Mouse (Mus musculus) forebrain, embryonic 15.5 days (tissue): Measurements from ENCODE around the gene Ppp1r9b. TPM values are rescaled to one million over a fixed set of nuclear protein-coding genes. Genes with fewer than 3 reads are reported as not detected.

Source experiments
- ATAC-seq: fragments of 200-750 bp; cut with Nextera tagmentation; replicated peaks from 2 replicates; pipeline ENCODE4 v1.8.0; 2017; ENCODE audit warnings: mild to moderate bottlenecking, moderate TSS enrichment, moderate library complexity
- H3K27ac ChIP-seq: fragments of 300-500 bp; sonication (generic); replicated peaks from 2 replicates; pipeline ENCODE4 v1.5.1; 2015; ENCODE audit warnings: mild to moderate bottlenecking, inconsistent platforms
- H3K27me3 ChIP-seq: fragments of 300-500 bp; sonication (generic); 2 replicates; pipeline ENCODE4 v1.6.1; 2015; ENCODE audit warnings: inconsistent platforms
- H3K36me3 ChIP-seq: fragments of 300-500 bp; sonication (generic); 2 replicates; pipeline ENCODE4 v1.6.1; 2015; ENCODE audit warnings: mild to moderate bottlenecking, inconsistent platforms
- H3K4me1 ChIP-seq: fragments of 300-500 bp; sonication (generic); 2 replicates; pipeline ENCODE4 v1.6.1; 2015; ENCODE audit warnings: inconsistent platforms
- H3K4me2 ChIP-seq: fragments of 300-500 bp; sonication (generic); replicated peaks from 2 replicates; pipeline ENCODE4 v1.6.1; 2015; ENCODE audit warnings: mild to moderate bottlenecking, inconsistent platforms
- H3K4me3 ChIP-seq: fragments of 300-500 bp; sonication (generic); 2 replicates; pipeline ENCODE4 v1.5.1; 2015; ENCODE audit warnings: mild to moderate bottlenecking, inconsistent platforms
- H3K9ac ChIP-seq: fragments of 300-500 bp; sonication (generic); replicated peaks from 2 replicates; pipeline ENCODE4 v1.6.1; 2015; ENCODE audit warnings: mild to moderate bottlenecking, inconsistent platforms
- H3K9me3 ChIP-seq: fragments of 300-500 bp; sonication (generic); 2 replicates; pipeline ENCODE4 v1.6.1; 2016; ENCODE audit warnings: inconsistent platforms
- WGBS: fragments of 180-500 bp; shearing (Covaris S2); methylation state at CpG from one replicate; pipeline ENCODE4 v1.1.7; 2015; ENCODE audit warnings: mixed read lengths; 5-methylcytosine and 5-hydroxymethylcytosine counted together
- polyA plus RNA-seq: library from polyadenylated mRNA; unstranded; fragments of >200 nt; fragmentation: Nextera tagmentation; extraction: Ambion mirVana; gene quantifications from 2 replicates; pipeline ENCODE4 v1.2.1, GENCODE M21; 2015

Ppp1r9b gene
- polyA plus RNA-seq, 1 experiment from 2014 or later, result 23.0 TPM

DNA sequence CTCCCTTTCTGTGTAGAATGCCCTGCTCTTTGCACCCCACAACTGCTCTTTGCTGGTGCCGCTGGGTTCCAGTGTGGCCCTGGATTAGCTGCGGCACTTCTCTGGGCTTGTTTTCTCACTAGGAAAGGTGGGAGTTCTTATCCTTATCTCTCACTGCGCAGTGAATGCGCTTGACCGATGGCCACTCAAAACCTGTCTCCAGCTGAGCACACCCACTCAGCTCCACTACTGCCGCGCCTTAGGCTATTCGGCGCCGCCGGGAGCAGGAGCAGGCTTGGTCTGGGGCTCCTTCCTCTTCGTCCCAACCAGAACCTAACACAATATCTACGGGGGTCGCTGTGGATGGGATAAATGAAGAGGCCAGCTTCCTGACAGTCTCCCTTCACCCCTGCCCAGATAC is 42.8 kb downstream of the Ppp1r9b start:
- no peak overlapping the region for H3K4me3 ChIP-seq
- no peaks in the 10 kb centered on the region for H3K36me3 ChIP-seq
- H3K4me1 ChIP-seq, result 0 out of 2 replicates have a peak, but pooled peaks cover 9% of the 10 kb centered on the region
- ATAC-seq, result no peak
- H3K4me2 ChIP-seq, result no peak overlapping the region
- 77% methylated on average over 14 of the region's 14 CpGs for WGBS
- no peaks in the 10 kb centered on the region for H3K27me3 ChIP-seq
- no peak overlapping the region for H3K9ac ChIP-seq
- H3K9me3 ChIP-seq, result no peaks in the 10 kb centered on the region
- no peak overlapping the region for H3K27ac ChIP-seq

DNA sequence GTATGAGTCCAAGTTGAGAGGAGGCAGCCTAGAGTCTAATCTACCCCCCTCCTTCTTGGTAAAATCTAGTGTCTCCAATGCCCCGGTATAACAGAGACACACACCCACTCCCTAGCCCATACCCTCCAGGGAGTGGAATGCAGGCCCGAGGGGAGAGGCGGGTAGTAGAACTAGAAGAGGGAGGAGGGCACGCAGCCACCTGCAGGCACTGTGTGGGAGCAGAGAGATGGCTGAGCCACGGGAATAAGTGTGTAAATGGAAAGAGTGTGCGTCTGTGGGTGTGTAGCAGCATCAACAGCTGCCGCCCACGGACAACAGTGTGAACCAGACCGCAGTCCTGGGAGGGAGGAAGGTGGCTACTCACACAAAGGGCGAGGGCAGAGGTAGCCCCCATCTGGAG is 44.1 kb downstream of the Ppp1r9b start:
- WGBS, result 71% methylated on average over 10 of the region's 10 CpGs
- Histone ChIP-seq H3K4me3 (no peak overlapping the region), H3K27me3 (no peaks in the 10 kb centered on the region), H3K27ac (no peak overlapping the region), H3K4me2 (no peak overlapping the region), H3K9ac (no peak overlapping the region), H3K4me1 (peaks cover 12% of the 10 kb centered on the region), H3K36me3 (no peaks in the 10 kb centered on the region), H3K9me3 (no peaks in the 10 kb centered on the region)
- ATAC-seq, result no peak

DNA sequence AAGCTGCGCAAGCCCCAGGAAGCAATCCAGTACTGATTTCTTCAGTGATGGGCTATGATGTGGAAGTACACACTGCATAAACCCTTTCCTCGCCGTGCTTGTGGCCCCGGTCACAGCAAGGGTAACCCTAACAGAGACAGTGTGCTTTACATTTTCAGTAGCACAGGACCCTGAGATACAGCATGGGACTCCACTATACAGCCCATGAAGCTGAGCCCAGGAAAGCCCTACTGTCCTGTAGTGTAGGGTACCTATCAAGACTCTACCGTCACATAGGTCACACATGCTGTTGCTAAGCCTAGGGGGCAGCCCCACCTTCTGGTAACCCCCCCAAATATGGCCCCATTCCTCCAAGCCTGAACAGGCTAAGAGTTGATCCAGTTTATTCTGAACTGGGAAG is 45.7 kb downstream of the Ppp1r9b start:
- WGBS, result 97% methylated on average over 5 of the region's 5 CpGs
- Histone ChIP-seq H3K4me2 (no peak overlapping the region), H3K9me3 (no peaks in the 10 kb centered on the region), H3K4me3 (no peak overlapping the region), H3K36me3 (no peaks in the 10 kb centered on the region), H3K9ac (no peak overlapping the region), H3K27me3 (no peaks in the 10 kb centered on the region), H3K4me1 (peaks cover 22% of the 10 kb centered on the region), H3K27ac (0 out of 2 replicates have a peak overlapping the region, but pooled peaks have one; percentile 60)
- no peak for ATAC-seq

DNA sequence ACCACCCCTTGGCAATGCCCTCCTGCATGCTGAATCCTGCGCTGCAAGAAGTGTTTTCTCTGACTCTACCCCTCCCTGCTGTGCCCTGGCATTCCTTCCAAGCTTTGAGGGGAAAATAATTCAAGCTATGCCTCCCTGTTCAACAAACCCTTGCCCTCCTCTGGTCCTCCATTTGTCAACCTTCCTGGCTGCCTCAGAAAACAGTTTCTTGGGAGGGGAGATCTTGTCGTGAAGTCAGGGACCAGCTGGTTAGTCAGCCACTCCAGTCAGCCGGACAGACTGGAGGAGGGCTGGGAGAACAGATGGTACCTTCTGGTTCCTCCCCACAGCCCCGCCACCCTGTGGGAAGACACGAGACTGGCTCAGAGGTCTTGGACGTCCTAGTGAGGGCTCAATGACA is 46.5 kb downstream of the Ppp1r9b start:
- Histone ChIP-seq H3K4me3 (no peak overlapping the region), H3K27me3 (no peaks in the 10 kb centered on the region), H3K27ac (peak overlapping the region; percentile 60), H3K4me1 (peaks cover 28% of the 10 kb centered on the region), H3K36me3 (no peaks in the 10 kb centered on the region), H3K9me3 (no peaks in the 10 kb centered on the region), H3K4me2 (no peak overlapping the region), H3K9ac (no peak overlapping the region)
- WGBS, result 36% methylated on average over 6 of the region's 6 CpGs
- no peak for ATAC-seq

DNA sequence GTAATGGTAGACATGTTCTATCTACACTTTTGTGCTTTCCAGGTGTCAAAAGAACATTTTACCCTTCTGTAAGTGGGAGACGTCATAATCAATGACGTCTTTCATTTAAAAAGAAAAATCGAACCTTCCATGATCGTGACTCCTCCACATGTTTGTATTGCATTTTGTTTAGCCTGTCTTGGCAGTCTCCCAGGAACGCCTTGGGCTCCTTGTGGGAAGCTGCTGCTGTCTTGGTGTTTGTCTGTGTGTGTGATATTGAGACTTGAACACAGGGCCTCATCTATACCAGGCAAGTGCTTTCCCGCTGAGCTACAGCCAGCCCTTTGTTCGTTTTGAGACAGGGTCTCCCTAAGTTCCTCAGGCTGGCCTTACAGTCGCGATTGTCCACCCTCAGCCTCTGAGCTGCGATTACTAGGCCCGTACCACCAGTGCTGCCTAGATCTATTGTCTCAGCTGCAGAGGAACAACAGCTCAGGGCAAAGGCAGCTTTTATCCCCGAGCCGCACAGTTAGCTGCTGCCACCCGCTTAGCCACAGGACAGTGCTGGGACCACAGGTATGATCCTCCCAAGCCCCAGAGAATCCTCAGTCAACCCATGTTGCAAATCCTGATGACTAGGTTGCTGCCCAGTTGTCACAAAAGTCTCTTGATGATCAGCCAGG is 47.5 kb downstream of the Ppp1r9b start:
- ATAC-seq, result no peak
- H3K4me1 ChIP-seq, result peaks cover 28% of the 10 kb centered on the region
- H3K9ac ChIP-seq, result no peak overlapping the region
- H3K4me2 ChIP-seq, result no peak overlapping the region
- WGBS, result 60% methylated on average over 14 of the region's 14 CpGs
- no peaks in the 10 kb centered on the region for H3K27me3 ChIP-seq
- H3K4me3 ChIP-seq, result no peak overlapping the region
- H3K36me3 ChIP-seq, result no peaks in the 10 kb centered on the region
- H3K9me3 ChIP-seq, result no peaks in the 10 kb centered on the region
- H3K27ac ChIP-seq, result no peak overlapping the region

DNA sequence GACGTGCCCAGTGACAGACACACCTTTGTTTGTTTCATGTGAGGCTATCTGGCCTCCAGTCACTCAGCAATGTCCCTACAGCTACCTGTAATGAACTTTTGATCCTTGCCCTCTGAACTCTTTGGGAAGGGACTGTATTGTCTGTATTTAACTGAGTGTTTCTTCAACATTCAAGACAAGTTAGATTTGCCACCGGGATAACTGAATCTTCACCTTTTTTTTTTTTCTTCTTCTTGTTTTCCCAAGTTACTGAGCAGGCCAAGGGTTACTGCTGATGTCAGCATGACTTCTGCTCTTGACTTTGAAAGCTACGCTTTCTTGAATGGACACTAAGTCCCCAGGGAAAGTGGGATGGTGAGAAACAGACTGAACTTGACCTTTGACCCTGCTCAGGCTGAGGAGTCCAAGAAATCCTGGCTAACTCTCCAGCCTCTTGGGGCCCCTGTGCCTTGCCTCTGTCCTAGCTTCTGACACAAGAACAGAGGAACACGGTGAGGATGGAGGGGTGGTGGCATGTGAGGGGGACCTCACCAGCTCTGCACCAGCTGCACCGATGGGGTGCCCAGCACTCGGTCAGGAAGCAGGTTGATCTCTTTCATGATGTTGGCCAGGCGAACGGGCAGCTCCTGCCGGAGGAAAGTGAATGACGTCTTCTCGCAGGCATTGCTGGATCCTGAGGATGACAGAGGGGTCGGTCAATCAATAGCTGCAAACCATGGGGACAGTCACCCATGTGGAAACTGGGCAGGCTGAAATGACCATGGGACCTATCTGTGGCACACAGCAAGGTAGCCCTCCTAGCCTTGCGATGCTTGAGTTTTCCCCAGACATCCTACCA is 48.2 kb downstream of the Ppp1r9b start:
- ATAC-seq, result no peak
- Histone ChIP-seq H3K4me2 (no peak overlapping the region), H3K27ac (no peak overlapping the region), H3K36me3 (no peaks in the 10 kb centered on the region), H3K4me1 (peaks cover 28% of the 10 kb centered on the region), H3K27me3 (no peaks in the 10 kb centered on the region), H3K4me3 (no peak overlapping the region), H3K9me3 (no peaks in the 10 kb centered on the region), H3K9ac (no peak overlapping the region)
- WGBS, result 83% methylated on average over 13 of the region's 13 CpGs

DNA sequence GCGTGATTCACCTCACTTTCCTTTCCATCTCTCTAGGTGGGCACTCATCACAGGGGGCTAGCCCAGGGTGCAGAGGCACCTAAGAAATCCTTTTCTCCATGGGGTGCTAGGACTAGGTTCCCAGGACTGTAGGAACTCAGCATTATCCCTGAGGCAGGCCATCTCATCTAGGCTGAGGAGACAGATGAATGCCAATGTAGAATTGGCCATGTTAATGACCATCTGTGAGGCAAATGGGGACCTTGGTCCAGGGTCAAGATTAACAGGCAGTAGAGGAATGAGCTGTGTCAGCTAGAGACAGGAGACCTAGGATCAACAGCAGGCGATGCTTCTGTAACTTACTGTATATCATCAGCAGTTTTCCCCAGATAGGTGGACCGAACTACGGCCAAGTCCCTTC is 48.9 kb downstream of the Ppp1r9b start:
- whole genome bisulfite sequencing, result 88% methylated on average over 4 of the region's 4 CpGs
- no peak for ATAC-seq
- Histone ChIP-seq H3K9ac (no peak overlapping the region), H3K36me3 (no peaks in the 10 kb centered on the region), H3K9me3 (no peaks in the 10 kb centered on the region), H3K4me3 (no peak overlapping the region), H3K27ac (no peak overlapping the region), H3K4me2 (peak overlapping the region; percentile 91; the same call in 1 of the 2 replicates), H3K4me1 (peaks cover 28% of the 10 kb centered on the region), H3K27me3 (no peaks in the 10 kb centered on the region)

DNA sequence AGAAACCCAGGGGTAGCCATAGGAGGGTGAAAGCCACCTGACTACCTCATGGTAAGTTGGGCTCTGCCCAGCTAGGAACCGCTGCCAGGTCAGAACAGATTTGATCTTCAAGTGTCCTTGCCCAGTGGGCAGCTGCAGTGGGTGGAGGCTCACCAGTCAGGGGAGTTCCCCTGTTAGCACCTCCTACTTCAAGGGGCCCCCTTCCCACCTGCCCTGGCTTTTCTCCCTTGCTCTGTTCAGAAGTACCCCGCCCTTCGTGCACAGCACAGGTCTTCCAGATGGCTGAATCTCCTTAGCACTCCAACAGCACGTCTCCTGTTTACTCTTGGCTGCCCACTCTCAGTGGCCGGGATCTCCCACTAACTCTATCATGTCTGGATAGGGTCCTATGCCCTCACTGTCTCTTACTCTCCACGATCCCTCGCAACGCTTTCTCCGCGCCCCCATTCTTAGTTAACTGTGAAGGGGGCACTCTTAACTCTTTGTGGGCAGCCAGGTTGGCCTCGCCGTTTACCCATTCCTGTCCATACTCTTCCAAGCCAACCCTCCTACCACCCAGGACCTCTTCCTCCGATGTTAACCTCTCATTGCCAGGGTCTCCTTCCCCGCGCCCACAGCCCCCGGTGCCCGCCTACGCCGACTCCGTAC is 49.8 kb downstream of the Ppp1r9b start:
- peak overlapping the region; percentile 79 for H3K27ac ChIP-seq
- H3K4me1 ChIP-seq, result peaks cover 28% of the 10 kb centered on the region
- under 1% methylated on average over 20 of the region's 20 CpGs for WGBS
- peak overlapping the region; percentile 64 for H3K9ac ChIP-seq
- H3K9me3 ChIP-seq, result no peaks in the 10 kb centered on the region
- H3K4me3 ChIP-seq, result peak overlapping the region; percentile 86
- H3K36me3 ChIP-seq, result no peaks in the 10 kb centered on the region
- peak overlapping the region; percentile 91 for H3K4me2 ChIP-seq
- ATAC-seq, result peak; percentile 9
- H3K27me3 ChIP-seq, result no peaks in the 10 kb centered on the region

DNA sequence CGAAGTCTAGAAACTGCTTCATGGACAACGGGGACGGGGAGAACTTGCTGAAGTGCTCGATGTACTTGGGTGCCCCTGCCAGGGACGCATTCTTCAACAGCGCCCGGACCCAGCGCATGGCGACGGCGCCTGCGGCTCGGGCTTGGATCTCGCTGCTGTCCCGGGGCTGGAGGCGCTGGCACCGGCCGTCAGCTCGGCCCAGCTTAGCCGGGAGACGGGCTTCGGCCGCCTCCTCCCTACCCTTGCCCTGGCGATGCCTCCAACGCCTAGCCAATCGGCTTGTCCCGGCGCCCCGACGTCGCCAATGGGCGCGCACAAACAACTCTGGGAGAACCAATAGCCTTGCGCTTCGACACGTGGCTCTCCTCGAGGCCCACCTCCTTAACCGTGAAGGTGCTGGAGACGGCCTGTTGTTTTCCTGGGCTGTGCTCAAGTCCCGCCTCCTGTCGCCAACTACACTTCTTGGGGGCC is 50.3 kb downstream of the Ppp1r9b start, which contains the start of gene Pdk2:
TSS of gene Pdk2 (minus strand) at position 216 of the 471 bp plus-strand sequence.
- Histone ChIP-seq H3K27ac (peak within 1 kb of the TSS; percentile 79), H3K4me1 (peaks cover 28% of the 10 kb centered on the region)
- under 1% methylated on average over 41 of the region's 41 CpGs for WGBS

DNA sequence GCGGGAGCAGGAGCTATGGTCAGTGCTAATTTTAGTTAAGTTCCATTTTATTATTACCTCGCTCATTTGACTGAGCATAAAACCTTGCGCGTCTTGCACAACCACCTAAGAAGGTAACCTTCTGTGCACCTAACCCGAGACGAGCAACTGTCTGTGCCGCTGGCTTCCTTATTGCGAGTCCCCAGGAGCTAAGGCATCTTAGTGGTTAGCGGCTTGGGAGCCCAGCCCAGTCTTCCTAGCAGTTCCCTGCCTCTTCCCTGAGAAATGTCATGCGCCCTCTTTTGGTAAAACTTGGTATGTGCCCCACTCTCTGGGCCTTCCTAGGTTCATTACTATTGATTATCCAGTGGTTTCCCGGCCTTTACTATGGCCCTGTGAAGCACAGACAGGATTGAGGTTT is 51.3 kb downstream of the Ppp1r9b start:
- peak overlapping the region; percentile 86 for H3K4me3 ChIP-seq
- H3K9ac ChIP-seq, result peak overlapping the region; percentile 26
- no peaks in the 10 kb centered on the region for H3K9me3 ChIP-seq
- 1% methylated on average over 11 of the region's 11 CpGs for WGBS
- peaks cover 21% of the 10 kb centered on the region for H3K4me1 ChIP-seq
- no peaks in the 10 kb centered on the region for H3K36me3 ChIP-seq
- peak; percentile 23 for ATAC-seq
- no peaks in the 10 kb centered on the region for H3K27me3 ChIP-seq
- peak overlapping the region; percentile 91 for H3K4me2 ChIP-seq
- peak overlapping the region; percentile 44 for H3K27ac ChIP-seq

More for the DNA sequence above, 50.3 kb downstream of the Ppp1r9b start, which contains the start of gene Pdk2:
- H3K4me3 ChIP-seq, result peak within 1 kb of the TSS; percentile 86
- peak within 1 kb of the TSS; percentile 91 for H3K4me2 ChIP-seq
- no peaks in the 10 kb centered on the region for H3K36me3 ChIP-seq
- ATAC-seq, result peak; percentile 97
- no peaks in the 10 kb centered on the region for H3K9me3 ChIP-seq
- H3K27me3 ChIP-seq, result no peaks in the 10 kb centered on the region
- H3K9ac ChIP-seq, result peak within 1 kb of the TSS; percentile 64

DNA sequence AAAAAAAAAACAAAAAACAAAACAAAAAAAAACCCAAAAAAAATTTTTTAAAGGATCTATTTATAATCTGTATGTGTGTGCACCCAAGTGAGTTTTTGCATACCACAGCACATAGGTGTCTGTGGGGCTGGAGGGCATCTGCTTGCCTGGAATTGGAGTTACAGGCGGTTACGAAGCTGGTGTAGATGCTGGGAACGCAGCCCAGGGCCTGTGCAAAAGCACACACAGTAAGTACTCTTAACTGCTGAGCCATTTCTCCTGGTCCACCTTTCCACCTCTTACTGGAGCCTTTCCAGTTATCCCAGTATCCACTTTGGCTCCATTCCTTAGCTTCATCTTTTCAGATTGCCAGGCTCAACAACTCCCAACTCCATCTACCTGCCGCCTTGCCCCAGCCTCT is 52.2 kb downstream of the Ppp1r9b start:
- H3K27me3 ChIP-seq, result no peaks in the 10 kb centered on the region
- no peak overlapping the region for H3K27ac ChIP-seq
- 90% methylated on average over 4 of the region's 4 CpGs for whole genome bisulfite sequencing
- H3K36me3 ChIP-seq, result no peaks in the 10 kb centered on the region
- H3K9ac ChIP-seq, result no peak overlapping the region
- H3K4me1 ChIP-seq, result peaks cover 19% of the 10 kb centered on the region
- no peak overlapping the region for H3K4me3 ChIP-seq
- ATAC-seq, result no peak
- no peak overlapping the region for H3K4me2 ChIP-seq
- no peaks in the 10 kb centered on the region for H3K9me3 ChIP-seq

DNA sequence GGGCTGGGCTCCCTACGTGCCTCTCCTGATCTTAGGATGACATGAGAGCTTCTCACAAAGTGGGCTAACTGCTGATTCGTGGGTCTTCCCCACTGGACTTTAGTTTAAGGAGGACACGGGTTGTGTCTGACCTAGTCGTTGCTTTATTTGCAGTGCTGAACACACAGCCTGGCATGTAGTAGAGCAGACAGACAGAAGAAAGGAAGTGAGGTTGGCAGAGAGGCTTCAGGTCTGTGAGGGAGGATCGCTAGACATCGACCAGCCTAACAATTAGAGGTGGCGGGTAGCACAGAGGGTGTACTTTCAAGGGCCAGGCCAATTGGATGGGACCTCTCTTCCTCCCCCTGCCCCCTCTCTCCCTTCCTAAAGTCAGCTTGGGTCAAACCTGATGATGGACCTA is 52.8 kb downstream of the Ppp1r9b start:
- Histone ChIP-seq H3K36me3 (no peaks in the 10 kb centered on the region), H3K4me2 (no peak overlapping the region), H3K4me3 (no peak overlapping the region), H3K9ac (no peak overlapping the region), H3K27ac (no peak overlapping the region), H3K27me3 (no peaks in the 10 kb centered on the region), H3K9me3 (no peaks in the 10 kb centered on the region), H3K4me1 (peaks cover 19% of the 10 kb centered on the region)
- WGBS, result 56% methylated on average over 7 of the region's 7 CpGs
- ATAC-seq, result no peak
